Mouse (Mus musculus): ENCODE data around the gene Snx10.

Gene Snx10

GRCm38 (mm10) chr6:51585980-51586379 lies 62.3 kb downstream of the Snx10 start:
- peak; percentile 88 for DNase-seq (ENCODE audit: low read depth, low spot score)

- no peak for DNase-seq (ENCODE audit: low read depth, low spot score)
Measured at GRCm38 (mm10) chr6:51587266-51587665, 63.6 kb downstream of the Snx10 start.

GRCm38 (mm10) chr6:51591264-51591663 lies 67.6 kb downstream of the Snx10 start:
- DNase-seq (ENCODE audit: low read depth, low spot score): no peak

- no peak for DNase-seq (ENCODE audit: low read depth, low spot score)
Measured at GRCm38 (mm10) chr6:51591844-51592243, 68.1 kb downstream of the Snx10 start.

- no peak for DNase-seq (ENCODE audit: low read depth, low spot score)
Measured at GRCm38 (mm10) chr6:51592356-51593115, 68.8 kb downstream of the Snx10 start.

- DNase-seq (ENCODE audit: low read depth, low spot score): no peak
Measured at GRCm38 (mm10) chr6:51593446-51594035, 69.8 kb downstream of the Snx10 start.

- DNase-seq (ENCODE audit: low read depth, low spot score): no peak
Measured at GRCm38 (mm10) chr6:51594516-51594915, 70.8 kb downstream of the Snx10 start.

GRCm38 (mm10) chr6:51598058-51598457 lies 74.4 kb downstream of the Snx10 start:
- DNase-seq (ENCODE audit: low read depth, low spot score): no peak

- no peak for DNase-seq (ENCODE audit: low read depth, low spot score)
Measured at GRCm38 (mm10) chr6:51600412-51600811, 76.7 kb downstream of the Snx10 start.

GRCm38 (mm10) chr6:51602341-51602740 lies 78.6 kb downstream of the Snx10 start:
- DNase-seq (ENCODE audit: low read depth, low spot score): no peak

- no peak for DNase-seq (ENCODE audit: low read depth, low spot score)
Measured at GRCm38 (mm10) chr6:51603691-51604090, 80.0 kb downstream of the Snx10 start.

GRCm38 (mm10) chr6:51606245-51606644 lies 82.5 kb downstream of the Snx10 start:
- DNase-seq (ENCODE audit: low read depth, low spot score): no peak

GRCm38 (mm10) chr6:51606803-51607202 lies 83.1 kb downstream of the Snx10 start:
- no peak for DNase-seq (ENCODE audit: low read depth, low spot score)

GRCm38 (mm10) chr6:51611621-51612020 lies 87.9 kb downstream of the Snx10 start:
- no peak for DNase-seq (ENCODE audit: low read depth, low spot score)

GRCm38 (mm10) chr6:51612371-51613051 lies 88.8 kb downstream of the Snx10 start:
- DNase-seq (ENCODE audit: low read depth, low spot score): peak; percentile 24

- DNase-seq (ENCODE audit: low read depth, low spot score): no peak
Measured at GRCm38 (mm10) chr6:51613661-51614060, 90.0 kb downstream of the Snx10 start.

GRCm38 (mm10) chr6:51626843-51627242 lies 103.1 kb downstream of the Snx10 start:
- DNase-seq (ENCODE audit: low read depth, low spot score): no peak

- DNase-seq (ENCODE audit: low read depth, low spot score): no peak
Measured at GRCm38 (mm10) chr6:51629671-51630070, 106.0 kb downstream of the Snx10 start.

- DNase-seq (ENCODE audit: low read depth, low spot score): no peak
Measured at GRCm38 (mm10) chr6:51630184-51630583, 106.5 kb downstream of the Snx10 start.

- DNase-seq (ENCODE audit: low read depth, low spot score): no peak
Measured at GRCm38 (mm10) chr6:51632928-51633662, 109.4 kb downstream of the Snx10 start.

- no peak for DNase-seq (ENCODE audit: low read depth, low spot score)
Measured at GRCm38 (mm10) chr6:51633663-51634362, 110.1 kb downstream of the Snx10 start.
